Mouse (Mus musculus) T-helper 1 cell (primary cell): ENCODE measurements around the gene C87436.

ENCODE experiments used
- in situ Hi-C: fragments of 300-600 bp; cut with MboI, MseI; formaldehyde crosslinking; loops from one replicate; pipeline ENCODE4 v1.15.1; 2025; ENCODE audit warnings: high pct_unique_total_duplicates

The C87436 gene

GRCm38 (mm10) chr6:86509194-86509865, 71.2 kb downstream of the C87436 start:
- in situ Hi-C loops: no loop called here

GRCm38 (mm10) chr6:86509866-86510200, 71.7 kb downstream of the C87436 start:
- in situ Hi-C loops: loop anchor here (5.0 kb wide), 1 partner anchor 33 kb away; no protein-coding TSS in a partner anchor

GRCm38 (mm10) chr6:86510979-86511378, 72.8 kb downstream of the C87436 start:
- in situ Hi-C loops: loop anchor here (5.0 kb wide), 1 partner anchor 34 kb away; no protein-coding TSS in a partner anchor

GRCm38 (mm10) chr6:86513296-86513695, 75.1 kb downstream of the C87436 start:
- in situ Hi-C loops: loop anchor here (5.0 kb wide), 1 partner anchor 36 kb away; no protein-coding TSS in a partner anchor

- in situ Hi-C loops: no loop called here
Measured at GRCm38 (mm10) chr6:86516021-86516420, 77.8 kb downstream of the C87436 start.

- in situ Hi-C loops: no loop called here
Measured at GRCm38 (mm10) chr6:86519767-86520345, 81.7 kb downstream of the C87436 start.

- in situ Hi-C loops: no loop called here
Measured at GRCm38 (mm10) chr6:86522001-86522911, 84.1 kb downstream of the C87436 start.
